Mouse (Mus musculus): ENCODE measurements around the gene Folr1. TPM values are rescaled to one million over a fixed set of nuclear protein-coding genes. Genes with fewer than 3 reads are reported as not detected.
A peak's percentile ranks its signal among the peaks of the same experiment; 100 is the strongest.

Gene Folr1
- total RNA-seq, 2 experiments from 2014 or later, result 0.89 to 2.8 TPM

DNA sequence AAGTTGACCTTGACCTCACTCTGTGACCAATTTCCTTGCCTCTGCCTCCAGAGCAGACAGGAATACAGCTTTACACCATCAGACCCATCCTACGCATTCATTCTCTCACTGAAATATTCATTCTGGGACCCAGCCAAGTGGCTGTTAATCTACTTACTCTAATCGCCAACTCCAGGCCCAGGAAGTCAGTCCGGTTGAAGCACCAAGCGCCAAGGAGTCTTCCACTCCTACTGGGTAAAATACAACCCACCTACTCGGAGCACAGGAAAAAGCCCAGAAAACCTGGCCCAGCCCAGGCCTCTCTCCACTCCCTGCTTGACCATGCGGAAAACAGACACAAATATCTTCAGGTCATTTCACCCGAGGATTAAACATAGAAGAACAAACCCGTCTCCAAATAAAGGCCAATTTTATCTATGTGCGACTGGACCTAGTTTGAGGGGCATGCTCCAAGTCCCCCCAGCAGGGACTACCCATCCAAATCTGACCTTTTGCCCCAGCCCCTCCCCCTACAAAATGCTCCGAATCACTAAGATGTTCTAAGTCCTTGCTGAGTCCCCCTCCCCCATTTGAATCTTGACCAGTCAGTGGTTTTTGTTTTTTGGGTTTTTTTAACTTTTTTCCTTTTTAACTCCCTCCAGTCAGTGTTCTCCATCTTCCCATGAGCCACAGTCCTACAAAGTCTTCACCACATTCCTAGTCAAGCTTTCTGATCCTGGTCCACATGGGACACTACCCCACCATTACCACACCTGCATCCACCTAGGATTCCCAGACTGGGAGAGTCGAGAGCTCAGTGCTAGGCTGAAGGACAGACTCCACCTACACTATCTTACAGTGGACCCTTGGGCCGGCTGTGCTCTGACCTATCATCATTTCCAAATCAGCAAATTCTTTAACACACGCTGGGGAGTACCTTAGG, 2.1 kb downstream of the Folr1 start:
- no peak for DNase-seq (ENCODE audit: low spot score)

DNA sequence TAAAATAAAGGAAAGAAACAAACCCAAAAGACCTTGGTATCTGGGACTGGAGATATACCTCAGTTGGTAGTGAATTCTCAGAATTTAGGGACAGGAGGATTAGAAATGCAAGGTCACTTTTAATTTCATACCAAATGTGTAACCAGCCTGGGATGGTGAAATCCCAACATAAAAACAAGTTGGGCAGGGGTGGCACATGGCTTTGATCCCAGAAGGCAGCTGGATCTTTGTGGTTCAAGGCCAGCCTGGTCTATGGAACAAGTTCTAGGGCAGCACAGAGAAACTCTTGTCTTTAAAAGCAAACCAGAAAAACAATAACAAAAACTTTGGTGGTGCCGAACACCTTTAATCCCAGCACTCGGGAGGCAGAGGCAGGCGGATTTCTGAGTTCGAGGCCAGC, 3.1 kb downstream of the Folr1 start:
- DNase-seq (ENCODE audit: low spot score), result no peak

- DNase-seq (ENCODE audit: low spot score), result no peak
These were observed 3.9 kb downstream of the Folr1 start for GRCm38 (mm10) chr7:101866491-101867265.

- no peak for DNase-seq (ENCODE audit: low spot score)
These were observed 7.2 kb downstream of the Folr1 start, which contains the start of gene Anapc15 for GRCm38 (mm10) chr7:101863415-101863814. Anapc15 (plus strand) TSS chr7:101863715.

DNA sequence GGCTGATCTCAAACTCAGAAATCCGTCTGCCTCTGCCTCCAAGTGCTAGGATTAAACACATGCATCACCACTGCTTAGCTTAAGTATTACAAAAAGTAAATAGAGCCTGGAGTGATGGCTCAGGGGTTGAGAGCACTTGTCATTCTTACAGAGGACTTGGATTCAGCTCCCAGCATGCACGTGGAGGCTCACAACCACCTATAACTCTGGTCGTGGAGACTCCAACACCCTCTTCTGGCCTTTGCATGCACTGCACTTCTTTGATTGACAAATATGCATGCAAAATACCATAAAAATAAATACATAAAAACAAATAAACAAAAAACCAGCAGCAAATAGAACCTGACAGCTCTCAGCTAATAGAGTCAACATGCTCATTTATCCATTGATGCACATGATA, 8.3 kb downstream of the Folr1 start:
- no peak for DNase-seq (ENCODE audit: low spot score)

- no peak for DNase-seq (ENCODE audit: low spot score)
These were observed 9.6 kb downstream of the Folr1 start for GRCm38 (mm10) chr7:101860978-101861377.

DNA sequence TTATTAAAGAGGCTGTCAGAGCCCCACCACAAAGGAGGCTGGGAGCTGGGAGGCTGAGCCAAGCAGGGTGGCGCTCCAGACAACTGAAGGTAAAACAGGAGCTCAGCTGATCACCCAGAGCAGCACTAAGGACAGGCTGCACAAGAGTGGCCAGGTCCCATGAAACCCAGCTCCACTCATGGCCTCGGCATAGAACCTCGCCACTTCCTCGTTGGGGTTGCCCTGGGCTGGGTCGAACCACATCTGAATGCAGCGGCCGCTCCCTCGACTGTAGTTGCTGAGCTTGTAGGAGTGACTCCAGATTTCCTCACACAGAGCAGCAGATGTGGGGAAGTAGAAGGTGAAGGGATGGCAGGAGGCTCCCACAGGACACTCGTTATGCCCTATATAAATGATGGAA, 12.2 kb downstream of the Folr1 start:
- DNase-seq (ENCODE audit: low spot score), result no peak

DNA sequence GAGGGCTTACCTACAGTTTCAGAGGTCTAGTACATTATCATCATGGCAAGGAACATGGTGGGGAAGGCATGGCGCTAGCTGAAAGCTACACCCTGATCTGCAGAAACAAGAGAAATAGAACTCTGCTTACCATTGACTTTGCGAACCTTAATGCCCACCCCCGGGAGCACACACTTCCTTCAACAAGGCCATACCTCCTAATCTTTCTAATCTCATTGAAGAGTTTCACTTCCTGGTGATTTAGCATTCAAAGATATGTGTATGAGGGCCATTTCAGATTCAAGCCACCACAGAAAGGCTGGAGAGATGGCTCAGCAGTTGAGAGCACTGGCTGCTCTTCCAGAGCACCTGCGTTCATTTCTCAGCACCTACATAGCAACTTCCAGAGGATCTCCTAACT, 13.5 kb downstream of the Folr1 start, which contains the start of gene Folr2:
Gene Folr2, minus strand, starts transcription at position 101 of the 400 bp plus-strand sequence.
- no peak for DNase-seq (ENCODE audit: low spot score)

- DNase-seq (ENCODE audit: low spot score), result no peak
These were observed 16.8 kb downstream of the Folr1 start for GRCm38 (mm10) chr7:101853816-101854215.

- DNase-seq (ENCODE audit: low spot score), result no peak
These were observed 17.7 kb downstream of the Folr1 start for GRCm38 (mm10) chr7:101852846-101853245.

- no peak for DNase-seq (ENCODE audit: low spot score)
These were observed 18.9 kb downstream of the Folr1 start for GRCm38 (mm10) chr7:101851689-101852088.

DNA sequence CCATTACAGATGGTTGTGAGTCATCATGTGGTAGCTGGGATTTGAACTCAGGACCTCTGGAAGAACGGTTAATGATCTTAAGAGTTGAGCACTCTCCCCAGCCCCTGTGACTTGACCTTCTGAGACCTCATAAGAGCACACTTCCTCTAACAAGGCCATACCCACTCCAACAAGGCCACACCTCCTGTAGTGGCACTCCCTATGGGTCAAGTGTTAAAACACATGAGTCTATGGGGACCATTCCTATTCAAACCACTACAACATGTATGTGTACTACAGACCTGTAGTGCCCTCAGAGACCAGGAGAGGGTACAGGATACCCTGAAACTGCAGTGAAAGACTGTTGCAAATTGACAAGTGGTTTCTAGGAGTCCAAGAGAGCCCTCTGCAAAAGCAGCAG, 22.7 kb downstream of the Folr1 start:
- no peak for DNase-seq (ENCODE audit: low spot score)

DNA sequence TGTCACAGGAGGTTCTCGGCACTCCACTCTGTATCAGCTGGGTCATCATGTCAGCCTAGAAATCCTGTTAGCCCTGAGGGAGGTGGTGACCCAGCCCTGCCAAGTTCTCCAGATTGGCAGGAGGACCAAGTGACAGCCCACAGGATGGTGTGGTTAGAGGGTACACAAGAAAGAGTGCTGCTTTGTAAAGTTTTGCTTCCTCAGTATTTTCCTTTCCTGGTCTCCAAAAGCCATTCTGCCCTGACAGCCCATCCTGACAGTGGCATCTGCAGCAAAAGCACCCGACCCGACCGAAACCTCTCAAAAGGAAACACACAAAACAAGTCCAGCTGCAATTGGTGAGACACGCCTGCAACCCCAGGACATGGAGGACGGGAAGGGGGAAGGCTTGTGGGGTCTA, 26.4 kb downstream of the Folr1 start:
- no peak for DNase-seq (ENCODE audit: low spot score)

DNA sequence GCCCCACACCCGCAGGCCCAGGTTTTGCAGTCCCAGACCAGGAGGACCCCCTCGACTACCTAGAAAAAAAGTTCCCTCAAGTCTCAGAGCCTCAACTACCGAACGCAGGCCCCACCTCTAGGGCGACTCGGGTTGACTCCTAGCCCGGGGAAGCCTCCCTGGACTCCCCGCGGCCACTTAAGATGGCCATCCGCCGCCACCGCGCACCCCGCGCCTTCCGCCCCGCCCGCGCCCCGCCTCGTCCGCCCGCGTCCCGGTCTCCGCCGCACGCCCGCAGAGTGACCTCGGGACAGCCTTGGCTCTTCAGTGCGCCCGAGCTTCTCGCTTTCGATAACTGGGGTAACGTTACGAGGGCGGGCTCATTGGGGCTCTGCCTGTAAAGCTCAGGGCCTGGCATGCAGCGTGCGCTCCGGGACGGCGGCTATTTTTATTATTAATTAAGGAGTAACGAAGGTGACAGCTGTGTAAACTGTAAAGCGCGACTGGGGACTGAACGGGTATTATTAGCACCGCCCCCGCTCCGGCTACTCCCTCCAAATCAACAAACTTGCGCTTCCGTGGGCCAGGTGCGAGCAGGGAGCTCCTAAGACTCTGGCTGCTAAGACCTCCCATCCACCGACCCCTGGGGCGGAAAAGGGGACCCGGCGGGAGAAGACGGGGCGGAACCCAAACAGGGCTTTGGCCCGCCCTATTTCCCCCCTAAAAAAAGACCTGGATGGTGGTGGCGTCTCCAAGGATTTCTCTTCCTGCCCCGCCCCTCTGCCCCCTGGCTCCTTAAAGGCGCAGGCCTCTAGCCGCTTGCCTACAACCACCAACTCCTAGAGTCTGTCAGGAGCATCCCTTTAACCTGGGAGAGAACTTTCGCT, 32.7 kb downstream of the Folr1 start, which contains the start of gene Inppl1:
Gene Inppl1, minus strand, starts transcription at position 624 of the 866 bp plus-strand sequence.
- peak; percentile 95 for DNase-seq (ENCODE audit: low spot score)

GRCm38 (mm10) chr7:101837154-101837605, 33.4 kb downstream of the Folr1 start:
- peak; percentile 30 for DNase-seq (ENCODE audit: low spot score)

- peak; percentile 41 for DNase-seq (ENCODE audit: low spot score)
These were observed 34.1 kb downstream of the Folr1 start for GRCm38 (mm10) chr7:101836271-101837153.

DNA sequence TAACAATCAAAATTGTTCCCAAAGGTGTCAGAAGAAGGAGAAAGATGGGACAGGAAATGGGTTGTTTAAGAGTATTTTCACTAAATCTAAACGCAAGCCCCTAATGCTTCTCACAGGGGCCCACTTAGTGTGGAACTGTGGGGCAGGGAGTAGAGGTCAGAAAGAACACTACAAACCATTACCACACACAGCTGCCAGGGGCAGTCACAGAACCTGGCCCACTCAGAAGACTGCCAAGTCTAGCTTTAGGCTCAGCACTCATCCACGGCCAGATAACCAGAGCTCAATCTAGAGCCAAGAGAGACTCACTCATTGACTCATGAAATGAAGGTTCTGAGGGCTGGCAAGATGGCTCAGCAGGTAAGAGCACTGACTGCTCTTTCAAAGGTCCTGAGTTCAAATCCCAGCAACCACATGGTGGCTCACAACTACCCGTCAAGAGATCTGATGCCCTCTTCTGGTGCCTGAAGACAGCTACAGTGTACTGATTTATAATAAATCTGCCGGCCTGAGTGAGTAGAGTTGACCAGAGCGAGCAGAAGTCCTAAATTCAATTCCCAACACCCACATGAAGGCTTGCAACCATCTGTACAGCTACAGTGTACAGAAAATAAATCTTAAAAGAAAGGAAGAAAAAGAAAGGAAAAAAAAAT, 35.0 kb downstream of the Folr1 start:
- no peak for DNase-seq (ENCODE audit: low spot score)

- DNase-seq (ENCODE audit: low spot score), result no peak
These were observed 35.7 kb downstream of the Folr1 start for GRCm38 (mm10) chr7:101834903-101835302.

GRCm38 (mm10) chr7:101833916-101834584, 36.5 kb downstream of the Folr1 start:
- DNase-seq (ENCODE audit: low spot score), result no peak

All from gastrocnemius, adult 18-20 months (tissue).